Mouse (Mus musculus): ENCODE data around the gene Hyls1.
"Not testable (repeated sequence)": the region's sequence is repeated elsewhere in the genome, so short reads cannot be mapped to it uniquely, and the experiment has no call there.

The Hyls1 gene

DNA sequence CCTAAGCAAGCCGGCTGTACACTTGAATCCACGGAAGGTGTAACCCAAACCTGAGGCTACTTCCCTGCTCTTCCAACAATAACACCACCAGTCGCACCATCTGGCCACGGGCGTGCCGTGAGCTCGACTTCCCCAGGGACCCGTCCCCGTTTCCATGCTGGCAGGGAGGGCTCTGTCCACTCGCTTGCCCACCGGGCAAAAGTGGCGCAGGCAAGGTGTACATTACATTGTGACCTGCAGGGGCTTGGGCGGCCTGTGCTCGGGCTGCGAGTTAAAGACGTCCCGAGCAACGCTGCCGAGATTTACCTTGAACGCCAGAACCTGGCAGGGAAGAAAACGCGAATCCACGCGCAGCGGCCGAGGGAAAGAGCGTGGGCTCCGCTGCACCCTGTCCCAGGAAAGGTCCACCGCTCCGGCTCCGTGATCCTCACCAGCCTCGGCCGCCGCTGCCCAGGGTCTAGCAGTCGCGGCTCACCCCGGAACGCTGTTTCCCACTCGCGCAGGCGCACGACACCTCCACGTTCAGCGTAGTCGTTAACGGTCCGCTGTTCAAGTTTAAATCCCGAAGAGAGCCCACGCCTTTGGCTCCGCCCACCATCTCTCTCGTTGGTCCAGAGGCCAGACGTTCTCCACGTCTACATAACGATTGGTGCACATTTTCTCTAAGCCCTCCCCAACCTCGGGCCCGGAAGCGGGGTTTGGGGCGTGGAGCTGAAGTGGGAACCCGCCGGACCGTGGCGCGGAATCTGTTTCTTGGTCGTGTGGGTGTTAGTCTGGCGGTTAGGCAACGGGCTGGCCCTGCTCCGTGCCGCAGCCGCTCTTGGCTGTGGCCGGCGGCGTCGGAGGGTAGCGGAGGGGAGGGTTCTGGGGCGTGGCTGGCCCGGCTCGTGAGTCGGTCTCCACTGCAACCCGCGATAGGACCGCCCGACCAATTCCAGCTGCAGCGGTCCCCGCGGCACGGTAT is at the start of gene Hyls1, which contains the start of gene Pate2:
Hyls1 (minus strand) TSS at position 828 of the 964 bp plus-strand sequence.
Pate2 (plus strand) TSS at position 714 of the 964 bp plus-strand sequence.
- peak; percentile 91 for DNase-seq

DNA sequence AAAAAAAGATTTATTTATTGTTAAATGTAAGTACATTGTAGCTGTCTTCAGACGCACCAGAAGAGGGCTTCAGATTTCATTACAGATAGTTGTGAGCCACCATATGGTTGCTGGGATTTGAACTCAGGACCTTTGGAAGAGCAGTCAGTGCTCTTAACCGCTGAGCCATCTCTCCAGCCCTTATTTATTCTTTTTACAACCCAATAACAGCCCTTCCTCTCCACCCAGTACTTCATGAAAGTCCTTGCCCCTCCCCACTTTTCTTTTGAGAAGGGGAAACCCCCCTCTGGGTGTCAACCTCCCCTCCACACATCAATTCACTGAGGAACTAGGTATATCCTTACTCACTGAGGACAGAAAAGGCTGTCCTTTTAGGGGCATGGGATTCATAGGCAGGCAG is 46.6 kb upstream of the Hyls1 start:
- DNase-seq, result not testable (repeated sequence)

DNA sequence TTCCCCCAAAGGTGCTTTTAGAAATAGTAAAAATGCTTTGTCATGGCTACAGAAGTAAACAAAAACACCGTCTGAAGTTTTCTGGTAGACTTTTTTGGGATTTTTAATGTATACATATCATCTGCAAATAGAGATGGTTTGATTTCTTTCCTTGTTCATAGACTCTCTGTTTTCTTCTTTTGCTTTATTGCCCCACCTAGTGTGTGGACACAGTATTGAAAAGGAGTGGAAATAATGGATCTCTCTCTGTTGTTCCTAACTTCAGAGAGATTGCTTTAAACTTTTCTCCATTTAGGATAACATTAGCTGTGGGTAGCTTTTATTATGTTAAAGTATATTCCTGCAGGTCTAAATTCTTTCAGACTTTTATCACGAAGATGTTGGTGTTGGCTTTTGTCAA is 43.8 kb upstream of the Hyls1 start:
- no peak for DNase-seq

DNA sequence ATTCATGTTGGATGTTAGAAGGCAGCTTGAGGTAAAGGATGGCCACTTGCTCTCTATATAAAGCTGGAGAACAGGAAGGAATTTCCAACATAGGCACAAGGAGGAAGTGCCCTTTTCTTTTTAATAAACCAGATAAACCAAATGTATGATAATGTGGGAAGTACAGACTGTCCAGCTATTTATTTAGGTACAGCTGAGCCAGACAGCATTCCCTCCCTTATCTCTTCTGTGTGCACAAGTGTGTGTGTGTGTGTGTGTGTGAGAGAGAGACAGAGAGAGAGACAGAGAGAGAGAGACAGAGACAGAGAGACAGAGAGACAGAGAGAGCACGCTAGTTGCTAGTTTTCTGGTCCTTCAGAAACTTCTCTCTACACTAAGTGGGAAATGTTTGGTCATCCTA is 41.6 kb upstream of the Hyls1 start, which contains the start of gene Pate4:
Pate4 (minus strand) TSS at position 101 of the 400 bp plus-strand sequence.
- no peak for DNase-seq

DNA sequence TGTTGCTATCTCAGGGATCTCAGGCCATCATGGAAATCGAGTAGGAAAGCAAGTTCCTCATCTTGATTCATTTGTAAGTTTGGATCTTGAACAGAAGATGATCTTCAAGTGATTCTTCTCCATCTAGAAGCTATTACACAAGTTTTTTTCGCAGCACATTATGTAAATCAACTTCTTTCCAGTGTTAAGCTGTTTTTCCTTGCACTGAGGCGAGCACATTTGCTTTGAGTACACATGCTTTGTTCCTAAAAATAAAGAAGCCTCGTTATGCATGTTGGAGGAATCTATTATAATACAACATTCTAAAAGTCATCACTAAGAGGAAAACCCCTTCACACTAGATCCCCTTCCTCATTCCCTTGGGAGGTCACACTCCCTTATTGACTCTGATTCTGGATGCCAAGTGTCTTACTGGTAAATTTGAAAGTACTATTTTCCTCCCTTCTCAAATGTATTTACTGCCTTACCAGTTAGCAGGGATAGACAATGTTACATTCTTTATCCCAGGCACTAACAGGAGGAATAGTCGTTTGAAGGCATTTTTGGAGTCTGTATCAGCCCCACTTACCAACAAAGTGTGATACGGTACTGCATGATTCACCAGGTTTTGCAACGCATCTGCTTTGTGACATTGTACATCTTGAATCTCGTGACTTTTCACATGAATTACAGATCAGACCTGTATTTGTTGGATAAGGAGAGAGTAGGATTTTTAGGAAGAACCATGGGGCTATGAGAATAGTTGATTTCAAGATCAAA is 37.6 kb upstream of the Hyls1 start:
- DNase-seq, result no peak

DNA sequence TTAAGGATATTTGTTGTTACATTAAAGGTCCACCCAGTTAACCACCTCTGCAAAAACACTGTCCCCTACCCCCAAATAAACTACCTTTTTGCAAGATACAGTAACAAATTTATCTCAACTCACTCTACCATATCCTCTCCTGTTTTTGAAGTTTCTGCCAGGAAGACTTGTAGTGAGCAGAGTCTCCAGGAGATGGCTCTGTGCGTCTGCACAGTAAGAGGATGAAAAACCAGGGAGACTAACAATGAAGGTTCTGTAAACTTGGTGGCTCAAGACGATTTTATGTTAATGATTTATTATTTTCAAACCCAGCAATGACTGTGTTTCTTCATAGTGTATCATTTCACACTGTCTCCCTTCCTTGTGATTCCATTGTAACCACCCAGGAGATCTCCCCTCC is 22.7 kb upstream of the Hyls1 start:
- DNase-seq, result peak; percentile 41

DNA sequence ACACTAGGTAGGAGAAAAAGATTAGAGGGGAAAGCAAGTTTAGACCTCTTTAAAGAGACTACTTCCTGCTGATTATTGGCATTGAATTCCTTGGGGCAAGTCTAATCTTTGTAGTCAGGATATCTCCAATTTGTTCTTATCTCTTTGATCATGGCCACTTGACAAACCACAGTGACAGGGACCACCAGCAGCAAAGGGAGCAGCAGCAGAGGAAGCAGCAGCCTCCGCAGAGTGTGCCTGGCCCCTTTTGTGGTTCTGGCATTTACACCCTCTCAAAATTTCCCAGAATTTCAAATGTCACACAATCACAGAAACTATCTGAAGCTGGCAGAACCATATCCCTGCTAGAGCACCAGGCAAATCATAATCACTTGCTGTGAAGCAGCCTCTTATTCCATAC is 17.5 kb upstream of the Hyls1 start:
- no peak for DNase-seq

DNA sequence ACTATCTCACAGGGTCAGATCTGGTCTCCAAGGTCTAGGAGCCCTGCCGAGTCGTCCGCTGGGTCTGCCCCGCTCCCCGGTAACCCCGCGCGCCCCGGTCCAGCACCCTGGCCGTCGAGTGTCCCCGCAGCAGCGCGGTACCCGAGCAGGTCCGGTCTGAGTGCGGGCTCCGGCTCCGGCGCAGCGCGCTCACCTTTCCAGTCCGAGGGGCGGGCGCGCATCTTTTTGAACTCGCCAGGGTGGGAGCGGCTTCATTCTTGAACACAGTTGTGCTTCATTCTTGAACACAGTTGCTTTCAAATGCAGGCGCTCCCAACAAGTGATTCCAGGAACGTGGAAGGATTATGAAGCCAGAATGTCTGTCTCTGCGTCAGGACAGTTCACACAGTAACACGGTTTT is 4.2 kb upstream of the Hyls1 start:
- DNase-seq, result no peak

DNA sequence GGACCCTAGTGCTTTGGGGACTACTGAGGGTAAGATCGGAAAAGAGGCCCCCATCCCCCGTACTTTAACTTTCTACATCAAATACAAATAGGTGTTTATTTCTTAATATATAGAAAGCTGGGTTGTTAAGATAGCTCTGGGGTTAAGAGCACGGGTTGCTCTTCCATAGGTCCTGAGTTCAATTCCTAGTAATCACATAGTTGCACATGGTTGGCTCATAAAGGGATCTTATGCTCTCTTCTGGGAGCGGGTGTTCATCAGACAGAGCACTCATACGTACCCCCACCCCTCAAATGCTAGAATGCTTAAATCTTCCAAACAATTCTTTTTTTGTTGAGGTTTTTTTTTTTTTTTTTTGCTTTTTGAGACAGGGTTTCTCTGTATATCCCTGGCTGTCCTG is 465 bp upstream of the Hyls1 start:
- no peak for DNase-seq

DNA sequence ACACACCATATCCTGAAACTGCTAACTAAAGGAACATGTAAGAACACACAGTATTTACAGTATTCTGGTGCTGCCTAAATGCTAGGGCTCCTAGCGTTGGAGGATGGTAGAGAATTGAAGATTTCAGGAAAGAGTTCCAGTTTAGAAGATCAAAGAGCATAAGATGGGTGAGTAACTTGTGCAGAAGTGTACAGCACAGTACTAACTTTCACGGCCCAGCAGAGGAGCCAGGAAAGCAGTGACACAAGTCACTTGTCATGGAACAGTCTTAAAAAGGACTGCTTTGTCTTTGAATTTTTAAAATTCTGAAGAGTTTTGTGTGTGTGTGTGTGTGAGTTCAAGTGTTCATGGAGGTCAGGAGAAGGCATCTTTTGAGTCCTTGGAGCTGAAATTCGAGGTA is 2.2 kb downstream of the Hyls1 start:
- no peak for DNase-seq

DNA sequence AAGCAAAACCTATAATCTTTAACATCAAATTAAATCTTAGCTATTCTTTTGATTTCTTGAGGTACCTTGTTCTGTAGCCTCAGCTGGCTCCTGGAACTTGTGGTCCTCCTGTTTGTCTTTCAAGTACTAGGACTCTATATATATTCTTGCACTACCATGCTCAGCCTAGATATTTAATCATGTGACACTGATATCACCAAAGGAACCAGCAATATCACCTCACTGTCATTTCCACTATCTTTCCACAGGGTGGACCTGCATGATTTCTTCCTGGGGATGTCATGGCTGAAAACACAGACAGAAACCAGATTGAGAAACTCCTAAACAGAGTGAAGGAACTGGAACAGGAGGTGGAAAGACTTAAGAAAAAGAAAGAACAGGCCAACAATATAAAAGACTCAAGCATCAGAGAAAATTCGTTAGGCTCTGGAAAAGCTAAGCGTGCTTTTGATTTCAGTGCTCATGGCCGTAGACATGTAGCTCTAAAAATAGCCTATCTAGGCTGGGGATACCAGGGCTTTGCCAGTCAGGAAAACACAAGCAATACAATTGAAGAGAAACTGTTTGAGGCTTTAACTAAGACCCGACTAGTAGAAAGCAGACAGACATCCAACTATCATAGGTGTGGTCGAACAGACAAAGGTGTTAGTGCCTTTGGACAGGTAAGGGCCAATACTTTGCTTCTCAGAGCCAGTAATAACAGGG is 5.5 kb downstream of the Hyls1 start:
- no peak for DNase-seq

DNA sequence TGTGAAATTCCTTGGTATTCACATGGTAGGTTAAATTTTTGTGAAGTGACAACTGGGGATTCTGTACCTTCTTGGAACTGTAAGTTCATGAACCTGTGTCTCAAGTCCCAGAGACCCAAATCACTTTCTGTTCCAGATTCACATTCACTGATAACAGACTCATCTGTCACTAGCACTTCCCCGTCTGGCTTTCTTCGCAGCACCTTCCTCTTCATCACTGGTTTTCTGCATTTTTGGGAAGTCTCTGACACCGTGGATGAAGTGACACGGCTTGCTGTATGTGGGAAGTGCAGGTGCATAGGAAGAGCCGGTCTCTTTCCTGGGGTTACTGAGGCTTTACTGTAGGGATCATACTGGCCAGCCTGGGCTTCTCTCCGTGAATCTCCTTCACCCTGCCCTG is 8.6 kb downstream of the Hyls1 start:
- DNase-seq, result no peak

DNA sequence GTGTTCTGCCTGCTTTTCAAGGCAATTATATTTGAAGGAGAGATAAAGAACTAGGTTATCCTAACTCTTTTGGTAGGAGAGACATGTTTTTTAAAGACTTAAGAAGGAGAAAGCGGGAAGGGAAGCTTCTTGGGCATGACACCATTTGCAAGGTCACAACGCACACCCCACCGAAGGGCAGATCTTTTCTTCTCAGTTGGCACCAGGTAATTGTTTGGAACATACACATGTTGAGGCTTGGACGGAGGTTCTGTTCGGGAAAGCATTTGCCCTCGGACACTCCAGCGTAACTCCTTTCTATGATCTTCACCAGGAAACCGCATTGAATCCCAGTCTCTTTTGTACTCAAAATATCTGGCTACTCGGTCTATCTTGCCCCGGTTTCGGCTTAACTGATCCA is 9.1 kb downstream of the Hyls1 start:
- no peak for DNase-seq

DNA sequence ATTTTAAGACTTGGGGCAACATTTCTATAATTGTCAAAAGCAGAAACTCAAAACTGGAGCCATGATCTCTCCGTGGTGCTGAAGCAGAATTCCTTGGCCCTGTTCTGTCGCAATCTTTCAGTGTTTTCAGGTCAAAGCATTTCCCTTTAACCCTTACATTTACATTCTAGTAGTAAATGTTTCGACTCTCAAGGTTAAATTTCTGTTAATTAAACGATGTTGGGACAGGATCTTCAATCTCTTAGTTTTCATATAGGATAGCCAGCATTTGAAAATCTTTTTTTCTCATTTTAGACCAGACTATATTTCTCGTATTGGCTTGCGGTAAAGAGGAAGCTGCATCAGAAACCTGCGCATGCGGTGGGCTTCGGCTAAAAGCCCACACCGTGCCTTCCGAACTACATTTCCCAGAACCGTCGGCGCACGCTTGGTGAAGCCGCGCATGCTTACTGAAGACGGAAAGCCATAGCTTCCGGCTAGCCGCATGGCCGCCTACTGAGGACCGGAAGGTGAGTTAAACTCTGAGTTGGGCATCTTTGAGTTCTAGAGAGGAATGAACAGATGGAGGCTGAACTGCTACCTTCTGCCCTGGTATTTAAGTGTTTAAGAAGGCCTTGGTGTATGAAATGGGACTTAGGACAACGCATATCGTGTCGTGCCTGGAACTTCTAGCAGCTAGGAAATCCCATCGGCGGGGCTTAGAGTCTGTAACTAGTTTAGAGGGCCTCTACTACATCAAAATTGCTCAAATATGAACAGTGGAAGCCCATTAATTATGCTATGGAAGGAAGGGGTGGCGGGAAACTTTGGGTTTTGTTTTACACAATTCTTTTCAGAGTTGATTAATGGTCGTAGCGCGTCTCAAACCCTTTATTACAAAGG is 10.9 kb downstream of the Hyls1 start:
- DNase-seq, result peak; percentile 86

DNA sequence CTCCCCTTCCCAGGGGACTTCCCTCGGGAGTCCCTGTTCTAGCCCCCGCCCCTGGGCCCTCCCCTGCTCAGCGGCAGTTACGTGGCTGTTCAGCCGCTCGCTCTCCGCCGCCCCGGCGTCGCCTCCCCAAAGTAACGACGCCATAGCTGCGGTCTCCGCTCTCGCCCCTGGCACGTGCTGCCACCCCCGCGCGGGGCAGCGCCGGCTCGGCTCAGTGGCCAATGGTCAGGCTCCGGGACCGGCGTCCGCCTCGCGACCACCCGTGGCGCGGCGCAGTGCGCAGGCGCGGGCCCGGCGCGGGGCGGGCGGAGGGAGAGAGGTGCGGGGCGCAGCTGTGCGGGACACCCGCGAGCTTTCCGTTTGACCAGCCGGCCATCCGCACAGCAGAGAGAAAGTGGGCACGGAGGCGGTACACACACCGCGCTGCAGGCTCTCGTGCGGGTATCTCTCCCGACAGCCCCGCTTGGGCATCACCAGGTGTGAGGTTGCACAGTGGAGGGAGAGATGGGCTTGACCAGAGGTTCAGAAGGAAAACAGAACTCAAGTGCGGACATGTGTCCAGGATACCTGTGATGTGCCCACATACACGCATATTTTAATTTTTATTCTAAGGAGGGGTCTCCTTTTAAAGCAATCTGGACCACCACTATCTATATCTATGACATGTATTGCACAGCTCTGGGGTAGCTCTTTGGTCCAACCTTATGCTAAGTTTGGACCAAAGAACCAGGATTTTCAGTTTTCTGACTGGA is 11.8 kb downstream of the Hyls1 start, which contains the start of the genes Ddx25 and Pus3:
Ddx25 (minus strand) TSS at position 272 of the 752 bp plus-strand sequence.
Pus3 (plus strand) TSS at position 339 of the 752 bp plus-strand sequence.
- DNase-seq, result peak; percentile 79

DNA sequence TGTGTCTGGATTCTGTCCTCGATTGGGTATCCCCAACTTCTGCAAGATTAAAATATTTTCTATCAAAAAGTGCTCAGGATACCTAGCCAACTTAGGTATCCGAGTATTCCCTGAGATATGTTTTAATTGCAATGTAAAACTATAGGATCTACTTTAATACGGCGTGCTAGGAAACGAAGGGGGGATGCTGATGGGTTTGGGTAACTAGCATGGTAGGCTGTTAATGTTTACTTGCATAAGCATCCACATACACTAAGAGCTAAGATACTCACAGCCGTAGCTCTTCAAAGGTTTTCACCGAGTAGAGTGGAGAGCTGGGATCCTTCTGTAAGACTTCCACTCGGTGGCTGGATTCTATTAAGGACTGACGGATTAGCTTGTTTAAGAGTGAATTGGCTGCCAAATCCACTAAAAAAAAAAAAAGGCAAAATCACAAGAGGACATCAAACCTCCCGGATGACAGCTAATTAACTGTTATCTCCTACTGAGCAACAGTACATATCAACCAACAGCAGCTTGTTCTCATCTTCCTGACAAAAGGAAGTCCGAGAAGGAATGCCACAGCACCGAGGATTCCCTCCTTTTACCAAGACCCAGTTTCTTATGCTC is 13.6 kb downstream of the Hyls1 start:
- DNase-seq, result no peak

DNA sequence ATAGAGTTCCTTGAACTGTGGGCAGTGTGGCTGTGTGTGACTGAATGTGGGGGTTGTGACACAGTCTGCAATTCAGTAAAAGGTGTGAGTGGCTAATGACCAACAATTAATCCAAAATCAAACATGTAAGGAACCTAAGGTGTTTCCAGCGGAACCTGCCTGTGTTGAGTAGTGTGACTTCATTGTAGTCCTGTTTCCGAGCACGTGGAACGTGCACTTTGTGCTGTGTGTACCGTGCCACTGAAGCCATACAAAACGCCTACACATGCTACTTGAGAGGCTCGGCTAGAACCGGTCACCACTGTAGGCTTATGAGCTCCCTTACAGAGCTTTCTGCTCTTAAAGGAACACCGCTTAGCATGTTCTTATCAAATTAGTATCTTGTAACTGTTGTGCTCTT is 21.7 kb downstream of the Hyls1 start:
- no peak for DNase-seq

DNA sequence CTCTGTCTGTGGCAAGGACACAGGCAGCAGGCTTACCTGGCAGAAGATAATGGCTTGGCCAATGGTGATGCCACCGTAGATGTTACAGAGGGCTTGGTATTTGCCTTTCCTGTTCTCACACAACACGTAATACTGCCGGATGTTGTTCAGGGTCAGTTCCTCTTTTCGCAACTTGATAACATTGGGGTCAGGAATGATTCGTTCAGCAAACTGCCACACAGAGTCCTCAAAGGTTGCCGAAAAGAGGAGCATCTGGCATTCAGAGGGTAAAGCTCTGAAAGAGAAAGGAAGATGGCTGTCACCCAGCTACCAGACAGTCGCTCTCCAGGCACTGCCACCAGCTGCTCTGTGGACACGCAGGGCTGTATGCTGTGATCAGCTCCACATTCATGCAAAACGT is 23.5 kb downstream of the Hyls1 start:
- DNase-seq, result no peak

DNA sequence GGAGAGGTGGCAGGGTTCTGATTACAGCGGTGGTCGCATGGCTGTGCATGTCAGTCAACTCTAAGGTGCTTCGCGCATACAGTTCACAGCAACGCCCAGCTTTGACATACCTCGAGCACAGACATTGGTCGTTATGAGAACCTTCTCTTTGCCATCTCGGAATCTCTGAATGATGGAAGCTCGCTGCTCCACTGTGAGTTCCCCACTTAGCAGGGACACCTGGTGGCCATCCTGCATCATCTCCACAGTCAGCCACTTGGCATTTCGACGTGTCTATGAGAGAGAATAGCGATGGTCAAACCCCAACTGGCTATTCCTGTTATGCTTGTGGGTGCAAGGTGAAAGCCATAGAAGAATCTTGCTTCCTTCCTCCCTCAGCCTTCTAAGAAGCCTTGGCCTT is 24.5 kb downstream of the Hyls1 start:
- no peak for DNase-seq

DNA sequence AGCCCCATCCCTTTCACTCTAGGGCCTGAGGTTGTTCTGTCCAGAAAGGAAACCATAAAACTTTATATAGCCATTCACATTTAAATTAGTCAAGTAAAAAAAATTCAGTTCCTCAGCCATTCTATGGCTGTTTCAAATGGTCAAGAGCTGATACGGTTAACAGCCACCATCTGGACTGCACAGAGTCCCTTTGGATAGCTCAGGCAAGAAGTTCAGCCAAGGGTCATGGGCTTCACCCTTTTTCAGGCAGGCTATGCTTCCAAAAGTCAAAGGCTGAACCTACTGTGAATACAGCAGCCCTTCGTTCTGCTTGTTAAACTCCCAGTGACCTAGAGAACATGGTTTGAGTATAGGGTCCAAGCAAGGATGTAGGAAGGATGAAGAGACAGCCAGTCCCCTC is 25.5 kb downstream of the Hyls1 start:
- DNase-seq, result no peak
